Mouse (Mus musculus): ENCODE results near the gene Gm28048.

DNA sequence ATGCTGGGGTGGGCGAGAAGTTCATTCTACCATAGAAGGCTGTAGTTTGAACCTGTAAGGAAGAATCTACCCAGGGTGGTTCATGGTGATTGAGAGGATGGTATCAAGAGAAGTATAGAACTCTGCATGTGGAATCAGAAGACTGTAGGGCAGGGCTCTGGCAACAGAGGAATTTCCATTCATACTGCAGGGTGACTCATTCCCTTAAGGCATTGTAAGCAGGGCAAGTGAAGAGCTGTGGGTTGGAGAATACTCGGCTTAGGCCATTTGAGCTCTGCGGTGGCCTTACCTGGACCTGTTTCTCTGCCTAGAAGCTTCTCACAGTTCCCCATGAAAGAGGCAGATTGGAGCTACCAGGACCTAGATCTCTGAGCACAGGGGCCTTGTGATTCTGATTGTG is 170.5 kb downstream of the Gm28048 start:
- no peak for TF ChIP-seq CTCF (IDR thresholded peaks at IDR 0.05; ENCODE audit: control insufficient read depth, insufficient read depth, insufficient replicate concordance, low read depth, low read length)
- TF ChIP-seq POLR2A (IDR thresholded peaks at IDR 0.05; ENCODE audit: control insufficient read depth, low read depth, low read length), result no peak
